Mouse (Mus musculus) layer of hippocampus, adult 2 months (tissue): ENCODE measurements around the gene Krit1. TPM values are rescaled to one million over a fixed set of nuclear protein-coding genes. Genes with fewer than 3 reads are reported as not detected.
"Not testable (repeated sequence)": the region's sequence is repeated elsewhere in the genome, so short reads cannot be mapped to it uniquely, and the experiment has no call there.

ENCODE experiments used
- DNase-seq, 2 experiments: peaks; one replicate each; pipeline ENCODE4 v3.0.0; 2022; ENCODE audit warnings: low spot score in 2 of 2
- H3K27ac ChIP-seq: fragments of 200-600 bp; 2 replicates; pipeline ENCODE4 v1.8.1; 2022
- H3K4me3 ChIP-seq: fragments of 200-600 bp; 2 replicates; pipeline ENCODE4 v1.8.1; 2022; ENCODE audit warnings: mild to moderate bottlenecking
- CTCF ChIP-seq: fragments of 200-600 bp; conservative IDR thresholded peaks from 2 replicates; pipeline ENCODE4 v1.8.1; 2022; ENCODE audit warnings: antibody characterized with exemption, mild to moderate bottlenecking, moderate library complexity
- total RNA-seq, 2 experiments: library from RNA; stranded (reverse); gene quantifications; 2 replicates each; pipeline ENCODE4 v1.2.3; 2021

The Krit1 gene
- total RNA-seq, 2 experiments from 2014 or later, result 52.9 to 60.7 TPM

DNA sequence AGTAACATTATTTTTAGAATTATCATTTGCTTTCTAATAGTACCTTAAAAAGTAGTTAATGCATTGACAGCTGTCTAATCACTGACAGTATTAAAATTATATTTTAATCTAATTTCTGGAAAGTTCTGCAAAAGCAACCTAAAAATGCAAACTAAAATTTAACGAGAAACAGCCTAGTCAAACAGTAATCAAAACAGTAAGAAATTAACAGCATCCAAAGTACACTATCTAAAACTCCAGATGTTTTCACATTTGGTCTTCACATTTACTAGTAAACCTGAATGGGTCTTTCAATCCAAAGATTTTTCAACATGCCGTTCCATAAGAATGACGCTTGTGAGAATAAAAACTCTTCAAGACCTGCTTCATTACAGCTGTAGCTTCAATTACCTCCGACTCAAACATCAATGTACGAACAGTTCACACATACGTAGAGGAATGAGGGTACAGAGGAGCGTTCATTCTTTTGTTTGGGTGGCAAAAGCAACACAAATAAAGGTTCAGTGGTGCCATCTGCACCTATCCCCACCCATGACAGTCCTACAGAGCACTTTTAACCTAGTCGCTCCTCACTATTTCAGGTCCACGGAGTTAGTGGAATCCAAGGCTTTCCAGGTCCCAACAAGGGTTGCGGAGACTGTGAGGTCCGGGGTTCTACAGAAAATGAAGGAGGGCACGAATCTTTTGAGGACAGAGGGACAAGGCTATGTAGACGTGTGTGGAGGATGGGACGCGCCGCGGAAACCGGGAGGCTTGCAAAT is 1.1 kb upstream of the Krit1 start:
- no peak for TF ChIP-seq CTCF
- H3K27ac ChIP-seq, result peak overlapping the region; percentile 94
- no peak for DNase-seq
- H3K4me3 ChIP-seq, result peak overlapping the region; percentile 87

DNA sequence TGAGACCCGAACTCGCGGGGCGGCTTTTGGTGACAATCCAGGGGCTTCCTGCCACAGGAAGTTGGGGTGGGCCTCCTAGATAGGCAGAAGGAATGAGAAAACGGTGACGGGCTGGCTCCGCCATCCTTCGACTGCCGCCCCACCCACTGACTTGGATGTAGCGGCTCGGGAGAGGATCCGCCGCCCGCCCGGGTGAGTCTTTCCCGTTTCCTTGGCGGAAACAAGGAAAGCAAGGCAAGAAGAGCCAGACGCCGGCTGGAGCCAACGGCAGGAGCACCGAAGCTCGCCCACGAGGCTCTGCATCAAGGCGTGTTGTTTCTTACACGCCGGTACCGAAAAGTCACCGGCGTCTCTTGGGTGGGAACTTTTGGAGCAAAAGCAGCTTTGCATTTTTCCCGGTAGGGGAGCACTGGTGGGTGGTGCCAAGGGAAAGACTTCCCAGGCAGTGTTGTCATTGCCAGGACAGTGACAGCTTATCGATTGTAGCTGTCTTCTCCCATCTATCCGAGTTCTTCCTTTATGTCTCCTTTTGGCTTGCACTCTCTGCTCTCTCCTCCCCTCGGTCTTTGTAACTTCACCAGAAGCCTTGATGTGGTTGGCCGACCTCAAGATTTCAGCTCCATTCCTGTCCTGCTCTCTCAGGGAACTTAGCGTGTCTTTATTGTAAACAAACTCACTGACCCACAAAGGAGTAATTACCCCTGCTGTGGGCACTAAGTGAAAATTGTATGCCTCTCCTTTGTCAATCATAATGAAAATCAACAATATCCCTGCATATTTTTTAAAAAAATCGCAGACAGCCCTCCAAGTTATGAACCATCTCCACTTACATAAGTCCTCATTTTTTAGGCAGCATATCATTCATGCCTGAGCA is 545 bp downstream of the Krit1 start:
- DNase-seq, result peak; percentile 13 to 42

GRCm38 (mm10) chr5:3808472-3808871 is 5.5 kb downstream of the Krit1 start:
- DNase-seq, result no peak
- no peak overlapping the region for H3K4me3 ChIP-seq
- no peak overlapping the region for H3K27ac ChIP-seq
- peak; percentile 63 for TF ChIP-seq CTCF

More for the DNA sequence above, 545 bp downstream of the Krit1 start:
- Histone ChIP-seq H3K4me3 (peak overlapping the region; percentile 87), H3K27ac (peak overlapping the region; percentile 94)
- TF ChIP-seq CTCF, result peak; percentile 32

DNA sequence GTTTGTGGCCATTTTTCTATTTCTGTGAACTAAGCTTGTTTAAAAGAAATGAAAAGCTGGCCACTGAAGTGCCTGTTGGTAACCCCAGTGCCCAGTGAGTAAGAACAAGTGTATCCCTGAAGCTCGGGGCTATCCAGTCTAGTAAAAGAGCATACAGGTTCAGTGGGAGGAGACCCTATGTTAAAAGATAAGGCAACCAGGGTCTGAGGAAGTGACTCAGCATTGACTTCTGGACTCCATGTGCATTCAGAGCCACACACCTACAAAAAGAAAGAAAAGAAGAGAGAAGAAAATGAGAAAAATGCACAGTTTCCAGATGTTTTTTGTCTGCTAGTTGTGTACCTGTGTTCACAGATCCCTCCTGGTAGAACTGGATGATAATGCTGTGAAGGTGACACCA is 31.1 kb downstream of the Krit1 start:
- DNase-seq, result no peak
- Histone ChIP-seq H3K27ac (no peak overlapping the region), H3K4me3 (no peak overlapping the region)
- no peak for TF ChIP-seq CTCF

DNA sequence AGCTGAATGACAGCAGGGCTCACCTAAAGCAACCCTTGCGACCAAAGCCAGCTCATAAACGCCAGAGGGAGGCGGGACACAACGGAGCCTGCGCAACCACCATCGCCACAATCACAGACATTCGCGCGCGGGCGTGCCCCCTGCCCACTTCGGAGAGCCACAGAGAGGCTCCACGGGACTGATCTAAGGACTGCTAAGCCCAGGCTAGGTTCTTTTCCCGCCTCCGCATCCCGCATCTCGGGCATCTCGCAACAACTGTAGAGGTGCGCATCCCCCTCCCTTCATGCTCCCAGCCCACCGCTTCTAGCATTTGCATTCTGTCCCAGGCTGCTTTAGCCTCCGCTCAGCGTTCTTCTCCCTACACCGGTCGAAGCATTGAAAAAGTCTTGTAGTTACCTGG is 42.0 kb downstream of the Krit1 start, which contains the start of gene Lrrd1:
TSS of gene Lrrd1 (plus strand) at position 148 of the 400 bp plus-strand sequence.
- DNase-seq, result peak in 1 of 2 experiments; percentile 2
- Histone ChIP-seq H3K27ac (no peak within 1 kb of the TSS), H3K4me3 (peak within 1 kb of the TSS; percentile 48)
- TF ChIP-seq CTCF, result no peak

DNA sequence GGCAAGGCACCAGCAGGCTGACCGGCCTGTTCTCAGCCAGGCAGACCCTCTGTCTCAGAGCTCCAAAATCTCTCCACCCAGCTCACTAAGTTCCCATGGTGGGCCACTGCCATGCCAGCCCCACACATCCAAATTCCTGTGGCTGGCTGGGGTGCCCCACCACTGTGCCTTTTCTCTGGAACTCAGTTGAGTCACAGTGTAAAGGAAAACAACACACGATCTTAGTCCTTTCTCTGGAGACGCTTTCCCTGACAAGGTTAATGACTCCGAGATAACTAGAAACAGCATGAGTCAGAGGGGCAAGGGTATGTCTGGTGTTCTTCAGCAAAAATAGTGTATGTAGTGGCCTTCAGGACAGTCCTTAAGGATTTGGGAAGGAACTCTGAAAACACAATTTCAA is 67.2 kb downstream of the Krit1 start:
- no peak for DNase-seq
- Histone ChIP-seq H3K4me3 (no peak overlapping the region), H3K27ac (no peak overlapping the region)
- TF ChIP-seq CTCF, result no peak

- no peak overlapping the region for H3K4me3 ChIP-seq
- H3K27ac ChIP-seq, result no peak overlapping the region
- no peak for DNase-seq
- no peak for TF ChIP-seq CTCF
These were observed 69.4 kb downstream of the Krit1 start for GRCm38 (mm10) chr5:3872348-3872747.

- no peak overlapping the region for H3K4me3 ChIP-seq
- no peak for DNase-seq
- no peak for TF ChIP-seq CTCF
- H3K27ac ChIP-seq, result no peak overlapping the region
These were observed 70.5 kb downstream of the Krit1 start for GRCm38 (mm10) chr5:3873485-3873884.

GRCm38 (mm10) chr5:3886862-3887261 is 83.9 kb downstream of the Krit1 start:
- not testable (repeated sequence) for DNase-seq, H3K4me3 ChIP-seq, H3K27ac ChIP-seq

- no peak overlapping the region for H3K4me3 ChIP-seq
- TF ChIP-seq CTCF, result peak; percentile 39
- no peak for DNase-seq
- no peak overlapping the region for H3K27ac ChIP-seq
These were observed 86.2 kb downstream of the Krit1 start for GRCm38 (mm10) chr5:3889201-3889600.

- H3K27ac ChIP-seq, result not testable (repeated sequence)
- DNase-seq, result peak; percentile 6 to 12
- H3K4me3 ChIP-seq, result peak within 1 kb of the TSS; percentile 55
- peak; percentile 52 for TF ChIP-seq CTCF
These were observed 90.7 kb downstream of the Krit1 start, which contains the start of gene Mterf1a for GRCm38 (mm10) chr5:3893459-3894293. TSS of gene Mterf1a (minus strand) at chr5:3893933.

DNA sequence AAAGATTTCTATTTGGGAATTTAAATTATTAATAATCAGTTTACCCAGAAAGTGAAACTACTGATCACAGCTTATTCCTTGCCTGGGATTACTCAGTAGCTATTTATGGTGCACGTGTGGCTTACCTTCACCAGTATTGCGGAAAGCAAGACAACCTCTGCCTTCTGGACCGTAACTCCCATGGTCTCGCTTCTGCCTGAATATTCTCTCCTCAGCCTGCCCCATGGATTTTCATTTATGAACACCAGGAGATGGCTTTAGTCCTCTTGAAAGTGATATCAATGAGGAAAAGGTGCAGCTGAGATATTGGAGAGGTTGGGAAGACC is 91.3 kb downstream of the Krit1 start:
- not testable (repeated sequence) for H3K27ac ChIP-seq, DNase-seq
- peak overlapping the region; percentile 37 for H3K4me3 ChIP-seq

Other genes starting within 250 kb of the Krit1 start
- 1 to 10 TPM; 5.6 to 8.0 TPM for gene 1700109H08Rik, start 231.6 kb upstream of the Krit1 start, total RNA-seq
- 10 to 100 TPM; 28.4 to 30.7 TPM for gene Pex1, start 207.1 kb upstream of the Krit1 start, total RNA-seq
- gene Rbm48, start 206.6 kb upstream of the Krit1 start, total RNA-seq, result 10 to 100 TPM; 11.2 to 14.1 TPM
- not detected for gene Tmbim7, start 152.0 kb upstream of the Krit1 start, total RNA-seq
- 100 to 1,000 TPM; 102 to 108 TPM for gene Gatad1, start 146.0 kb upstream of the Krit1 start, total RNA-seq
- 100 to 1,000 TPM; 110 to 119 TPM for gene Ankib1, start 259 bp upstream of the Krit1 start, total RNA-seq
- gene Lrrd1, start 42.0 kb downstream of the Krit1 start, total RNA-seq, result under 1 TPM in 1 of 2 experiments, not detected in 1; 0.31 TPM
- gene Mterf1a, start 90.7 kb downstream of the Krit1 start, total RNA-seq, result 10 to 100 TPM; 11.8 to 12.1 TPM
- gene Akap9, start 124.9 kb downstream of the Krit1 start, total RNA-seq, result 10 to 100 TPM; 61.6 to 71.8 TPM